Mouse (Mus musculus) naive thymus-derived CD4-positive, alpha-beta T cell, adult 2 months (primary cell): ENCODE results near the gene Commd7.

ENCODE experiments used
- DNase-seq: peaks from one replicate; pipeline ENCODE4 v3.0.0-alpha.2; 2011; ENCODE audit warnings: low read depth

Commd7 gene

DNA sequence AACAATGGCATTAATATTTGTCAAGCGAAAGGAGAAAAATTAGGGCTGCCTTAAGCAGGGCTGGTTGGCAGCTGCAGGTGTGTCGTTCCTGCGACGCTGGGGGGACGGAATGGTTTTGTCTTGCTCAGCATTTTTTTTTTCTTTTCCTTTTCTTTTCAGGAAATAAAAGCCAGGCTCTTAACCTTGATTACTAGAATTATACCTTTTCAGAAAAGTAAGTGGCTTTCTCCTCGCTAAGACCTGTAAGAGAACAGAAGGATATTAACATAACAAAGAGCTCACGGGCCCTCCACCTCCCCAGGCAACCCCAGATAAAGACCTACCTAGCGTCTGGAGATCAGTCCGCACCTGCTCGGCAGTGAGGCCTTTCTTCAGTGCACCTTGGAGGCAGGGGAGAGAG, 10.1 kb downstream of the Commd7 start:
- DNase-seq = no peak

DNA sequence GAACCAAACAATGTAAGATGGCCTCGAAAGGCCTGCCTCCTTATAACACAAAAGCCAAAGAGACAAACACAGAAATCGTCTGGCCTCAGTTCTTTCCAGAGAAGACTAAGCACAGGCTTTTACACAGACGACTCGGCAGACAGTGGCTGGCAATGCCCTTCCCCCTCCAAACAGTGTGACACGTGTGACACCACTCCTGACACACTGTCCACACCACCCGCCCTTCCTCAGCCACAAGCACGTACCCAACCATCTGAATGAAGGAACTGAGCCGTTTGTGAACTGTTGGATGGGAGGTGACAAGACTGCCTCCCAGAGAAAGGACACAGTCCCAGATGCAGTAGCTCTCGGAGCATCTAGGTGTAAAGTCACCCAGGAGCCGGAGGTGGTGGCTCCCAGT, 13.7 kb downstream of the Commd7 start:
- DNase-seq = no peak

DNA sequence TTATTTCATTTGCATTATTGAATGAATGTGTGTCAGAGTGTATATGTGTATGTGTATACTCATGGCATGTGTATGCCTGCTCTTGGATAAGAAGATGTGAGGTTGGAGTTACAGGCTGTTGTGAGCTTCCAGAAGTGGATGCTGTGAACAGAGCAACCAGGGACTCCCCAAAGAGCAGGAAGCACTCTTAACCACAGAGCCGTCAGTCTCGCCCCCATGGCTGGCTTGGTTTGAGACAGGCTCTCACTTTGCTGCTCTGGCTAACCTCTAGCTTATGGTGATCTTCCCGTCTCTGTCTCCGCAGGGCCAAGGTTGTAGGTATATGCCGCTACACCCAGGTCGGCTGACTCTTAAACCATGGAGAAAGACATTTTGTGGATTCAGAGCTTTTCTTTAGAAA, 14.1 kb downstream of the Commd7 start:
- DNase-seq = no peak

DNA sequence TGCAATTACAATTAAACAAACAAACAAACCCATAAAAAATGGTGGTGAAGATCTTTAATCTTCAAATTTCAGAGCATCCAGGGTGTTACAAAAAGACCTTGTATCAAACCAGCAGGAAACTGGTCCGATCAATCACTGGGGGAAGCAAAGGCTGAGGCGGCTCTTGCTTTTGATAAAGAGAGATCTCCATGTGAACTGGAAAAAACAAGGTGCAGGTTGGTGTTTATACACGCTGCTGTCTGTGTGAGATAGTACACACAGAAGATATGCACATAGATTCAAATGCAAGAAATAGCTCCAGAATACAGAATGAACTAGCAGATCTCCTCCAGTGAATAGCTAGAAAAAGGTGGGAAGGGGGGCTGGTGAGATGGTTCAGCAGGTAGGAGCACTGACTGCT, 15.7 kb downstream of the Commd7 start:
- DNase-seq = no peak

DNA sequence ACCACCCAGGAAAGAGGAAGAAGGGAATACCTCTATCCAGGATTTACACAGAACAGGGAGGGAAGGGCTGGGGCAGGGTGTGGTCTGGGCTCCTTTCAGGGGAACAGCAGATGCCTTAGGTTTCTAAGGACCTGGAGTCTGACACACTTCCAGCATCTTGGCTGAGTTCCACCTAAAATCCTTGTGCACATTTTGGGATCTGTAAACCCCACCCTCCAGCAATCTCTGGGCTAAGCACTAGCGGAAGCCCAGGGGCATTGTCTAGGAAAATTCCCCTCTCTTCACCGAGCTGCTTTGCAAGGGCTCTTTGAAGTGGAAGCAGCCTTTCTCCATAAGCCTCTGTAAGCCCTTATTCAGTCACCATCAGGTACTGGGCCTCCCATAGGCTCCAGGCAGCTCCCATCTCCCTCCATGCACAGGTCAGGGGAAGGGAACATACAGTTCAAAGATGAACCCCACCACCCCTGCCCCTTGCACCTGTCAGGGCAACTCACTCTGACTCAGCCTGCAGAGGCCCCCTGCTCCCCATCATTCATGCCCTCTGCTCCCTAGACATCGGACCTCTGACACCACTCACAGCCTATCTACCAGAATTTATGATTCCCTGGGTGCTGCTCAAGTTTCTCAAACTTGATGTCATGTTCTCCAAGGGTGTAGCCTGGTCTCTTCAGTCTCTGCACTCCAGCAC, 19.8 kb downstream of the Commd7 start:
- no peak for DNase-seq

DNA sequence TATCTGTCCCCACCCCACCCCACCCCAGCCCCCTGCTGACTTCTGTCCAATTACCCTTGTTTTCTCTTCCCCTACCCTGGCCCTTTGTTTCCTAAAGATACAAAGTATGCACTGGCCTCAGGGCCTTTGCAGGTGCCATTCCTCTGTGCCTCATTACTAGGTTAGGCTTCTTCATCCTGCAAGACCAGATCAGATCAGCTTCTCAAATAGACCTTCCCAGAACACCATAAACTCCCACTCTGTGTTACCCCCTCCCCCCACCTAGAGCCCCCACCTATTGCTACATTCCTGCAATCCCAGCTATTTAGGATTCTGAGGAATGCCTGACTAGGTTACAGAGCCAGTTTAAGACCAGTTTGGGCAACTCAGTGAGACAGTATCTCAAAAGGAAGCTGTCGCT, 20.8 kb downstream of the Commd7 start:
- no peak for DNase-seq

DNA sequence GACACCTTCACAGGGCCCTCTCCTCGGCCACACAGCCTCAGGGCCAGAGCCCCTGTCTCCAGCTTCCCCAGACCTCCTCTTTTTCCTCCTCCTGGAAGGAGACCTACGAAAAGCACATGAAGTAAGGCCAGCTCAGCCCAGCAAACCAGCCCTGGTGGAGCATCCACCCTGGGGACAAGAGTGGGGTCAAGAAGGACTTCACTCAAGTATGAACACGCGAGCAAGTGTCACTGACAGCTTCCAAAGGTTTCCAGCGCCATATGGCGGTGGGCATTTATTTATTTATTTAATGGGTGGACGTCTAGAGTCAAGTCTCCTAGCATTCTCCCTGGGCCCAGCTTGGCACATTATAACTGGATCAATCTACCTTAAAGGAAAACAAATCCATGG, 21.3 kb downstream of the Commd7 start:
- DNase-seq = no peak

DNA sequence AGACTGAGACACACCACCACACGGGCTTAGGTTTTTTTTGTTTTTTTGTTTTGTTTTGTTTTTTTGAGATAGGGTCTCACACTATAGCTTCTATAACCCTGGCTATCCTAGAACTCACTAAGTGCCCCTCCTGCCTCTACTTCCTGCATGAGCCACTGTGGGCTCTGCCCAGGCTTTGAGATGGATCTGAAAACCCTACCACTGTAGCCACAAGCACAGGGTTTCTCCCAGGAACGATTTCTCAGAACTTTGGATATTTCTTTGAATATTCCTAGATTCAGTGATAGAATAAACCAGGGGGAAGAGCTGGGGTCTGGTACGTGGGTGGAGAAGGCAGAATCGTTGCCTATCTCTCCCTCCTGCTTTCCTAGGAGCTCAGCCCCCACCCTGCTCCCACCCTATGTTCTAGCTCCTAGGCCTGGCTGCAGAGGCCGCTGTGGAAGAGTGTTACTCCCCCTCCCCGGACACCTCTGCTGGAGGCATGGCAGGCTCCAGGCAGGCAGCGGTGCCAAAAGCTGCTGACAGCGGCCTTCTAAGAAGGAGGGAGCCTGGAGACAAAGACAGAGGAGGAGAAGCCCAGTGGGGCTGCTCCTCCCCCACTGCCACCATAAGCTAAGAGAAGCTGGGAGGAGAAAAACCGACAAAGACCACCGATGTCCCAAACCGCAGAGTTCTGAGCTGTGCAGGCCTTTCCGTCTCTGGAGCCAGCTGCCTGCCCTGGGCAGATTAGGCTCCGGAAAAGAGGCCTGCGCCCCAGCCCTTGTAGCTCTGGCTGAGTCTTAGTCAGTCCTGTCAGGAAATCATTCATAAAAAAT, 21.9 kb downstream of the Commd7 start:
- no peak for DNase-seq

DNA sequence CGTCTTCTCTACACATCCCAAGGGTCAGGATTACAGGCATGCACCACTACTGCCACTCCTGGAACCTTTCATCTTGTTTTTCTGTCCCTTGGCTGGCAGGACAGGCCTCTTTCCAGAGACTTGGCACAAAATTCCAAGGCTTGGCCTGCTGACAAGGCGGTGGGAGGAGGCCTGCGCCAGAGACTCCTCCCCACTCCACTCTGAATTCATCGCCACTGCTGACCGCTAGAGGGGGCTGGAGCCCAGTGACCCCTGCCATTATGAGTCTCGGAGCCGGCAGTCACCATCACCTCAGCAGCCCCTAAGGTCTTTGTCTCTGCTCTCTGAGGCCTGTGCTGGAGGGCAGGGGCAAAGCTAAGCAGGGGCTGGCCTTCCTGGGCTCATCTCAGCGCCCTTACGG, 23.0 kb downstream of the Commd7 start:
- peak; percentile 83 for DNase-seq

DNA sequence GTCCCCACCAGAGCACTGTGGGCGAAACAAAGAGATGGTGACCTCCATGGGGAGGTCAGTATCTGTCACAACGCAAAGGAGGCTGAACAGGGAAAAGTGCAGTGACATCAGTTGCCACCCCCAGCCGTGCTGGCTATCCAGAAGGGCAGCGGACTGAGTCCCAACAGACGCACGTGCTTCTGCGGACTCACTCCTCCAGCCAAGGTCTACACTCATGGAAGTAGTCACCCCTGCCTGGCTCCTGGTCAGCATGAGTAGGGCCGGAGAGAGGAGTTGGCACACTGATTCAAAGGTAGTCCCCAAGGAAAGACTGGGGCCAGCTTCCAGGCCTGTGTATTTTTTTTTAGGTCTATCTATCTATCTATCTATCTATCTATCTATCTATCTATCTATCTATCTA, 23.5 kb downstream of the Commd7 start:
- DNase-seq = no peak

DNA sequence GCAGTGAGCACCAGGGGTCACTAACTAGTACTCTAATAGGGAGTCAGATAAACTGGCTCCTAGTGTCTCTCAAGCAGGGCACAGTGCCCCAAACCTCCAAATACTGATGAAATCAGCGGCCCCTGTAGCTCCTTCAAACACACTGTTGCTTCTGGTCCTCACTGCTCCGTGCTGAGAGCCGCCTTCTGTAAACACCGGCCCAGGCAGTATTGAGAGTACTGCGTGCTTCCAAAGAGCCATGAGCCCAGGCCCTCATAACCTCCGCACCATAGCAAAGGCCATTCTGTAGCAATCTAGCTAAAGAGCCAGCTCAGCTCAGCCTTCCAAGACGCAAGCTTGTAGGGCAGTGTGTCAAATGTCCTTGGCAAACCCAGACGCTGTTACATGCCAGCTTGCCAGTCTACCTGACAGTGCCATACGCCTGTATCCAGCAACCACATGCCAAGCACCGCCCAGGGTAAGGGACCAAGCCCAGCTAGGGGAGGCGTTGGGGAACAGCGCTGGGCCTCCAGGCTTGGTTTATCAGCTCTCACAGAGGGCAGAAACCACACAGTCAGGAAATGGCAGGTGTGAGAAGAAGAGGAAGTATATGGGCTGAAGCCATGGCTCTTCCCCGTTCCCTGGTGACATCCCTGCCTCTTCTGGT, 24.6 kb downstream of the Commd7 start:
- DNase-seq = peak; percentile 32

DNA sequence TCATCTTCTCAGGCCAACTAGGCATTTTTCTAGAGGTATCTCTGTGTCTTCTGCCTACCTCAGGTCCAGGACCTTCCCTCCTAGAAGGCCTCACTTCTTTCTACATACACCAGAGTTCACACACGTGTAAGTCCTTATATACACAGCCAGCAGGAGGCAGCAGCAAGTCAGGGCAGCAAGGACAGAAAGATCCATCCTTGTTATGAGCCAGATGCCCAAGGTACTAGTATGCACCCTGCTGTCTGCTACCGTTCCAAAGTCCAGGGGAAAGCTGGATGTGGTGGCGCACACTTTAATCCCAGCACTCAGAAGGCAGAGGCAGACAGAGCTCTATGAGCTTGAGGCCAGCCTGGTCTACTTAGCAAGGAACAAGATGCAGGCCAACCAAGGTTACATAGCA, 26.2 kb downstream of the Commd7 start:
- peak; percentile 31 for DNase-seq

DNA sequence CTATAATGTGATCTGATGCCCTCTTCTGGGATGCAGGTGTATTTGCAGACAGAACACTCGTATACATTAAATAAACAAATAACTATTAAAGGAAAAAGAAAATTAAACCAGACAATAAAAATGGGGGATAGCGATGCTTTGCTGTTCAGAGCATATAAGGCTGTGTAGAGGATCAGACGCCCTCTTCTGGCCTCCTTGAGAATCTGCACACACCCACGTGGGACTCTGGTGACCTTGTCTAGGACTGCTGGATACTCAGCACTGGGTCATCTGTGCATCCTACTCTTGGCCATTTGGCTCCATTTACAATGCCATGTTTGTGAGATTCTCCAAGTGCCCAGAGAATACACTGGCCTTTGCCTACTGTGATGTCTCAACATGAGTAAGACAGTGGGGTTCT, 28.9 kb downstream of the Commd7 start:
- DNase-seq = no peak

DNA sequence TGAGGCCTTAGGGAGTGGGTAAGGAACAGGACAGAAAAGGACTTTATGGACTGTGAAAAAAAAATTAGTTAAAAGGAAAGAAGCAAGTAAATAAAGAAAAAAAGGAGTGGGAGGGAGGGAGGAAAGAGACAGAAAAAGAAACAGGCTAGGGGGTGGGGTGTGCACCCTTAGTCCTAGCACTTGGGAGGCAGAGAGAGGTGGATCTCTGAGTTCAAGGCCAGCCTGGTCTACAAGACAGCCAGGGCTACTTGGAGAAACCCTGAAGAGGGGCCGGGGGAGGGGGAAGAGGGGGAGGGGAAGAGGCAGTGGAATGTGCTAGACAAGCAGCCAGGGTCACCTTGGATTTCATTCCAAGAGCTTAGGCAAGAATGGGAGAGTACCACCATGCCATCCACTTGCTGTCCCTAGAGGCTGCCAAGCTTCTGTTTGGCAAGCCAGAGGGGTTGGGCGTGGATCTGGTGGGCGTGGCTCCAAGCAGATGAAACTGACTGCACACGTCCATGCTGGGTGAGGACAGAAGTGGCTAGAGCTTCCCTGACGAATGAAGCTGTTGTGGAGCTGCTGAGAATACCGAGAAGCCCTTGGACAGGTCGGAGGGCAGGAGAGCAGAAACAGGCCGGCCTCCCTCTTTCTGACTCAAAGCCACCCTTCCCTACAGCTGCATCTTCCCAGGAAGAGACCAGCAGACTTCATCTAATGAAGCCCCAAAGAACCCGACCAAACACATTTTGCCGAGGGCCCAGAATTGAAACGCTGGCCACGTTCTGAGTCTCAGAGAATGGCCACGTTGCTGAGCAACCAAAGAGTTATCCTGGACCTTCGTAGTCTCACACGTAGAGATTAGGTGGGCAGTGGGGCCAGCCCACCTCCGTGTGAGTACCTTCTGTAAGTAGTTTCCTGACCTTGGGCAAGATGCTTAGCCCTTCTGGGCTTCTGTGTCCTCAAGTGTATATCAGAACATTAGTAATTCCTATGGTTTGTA, 31.6 kb downstream of the Commd7 start:
- DNase-seq = no peak

DNA sequence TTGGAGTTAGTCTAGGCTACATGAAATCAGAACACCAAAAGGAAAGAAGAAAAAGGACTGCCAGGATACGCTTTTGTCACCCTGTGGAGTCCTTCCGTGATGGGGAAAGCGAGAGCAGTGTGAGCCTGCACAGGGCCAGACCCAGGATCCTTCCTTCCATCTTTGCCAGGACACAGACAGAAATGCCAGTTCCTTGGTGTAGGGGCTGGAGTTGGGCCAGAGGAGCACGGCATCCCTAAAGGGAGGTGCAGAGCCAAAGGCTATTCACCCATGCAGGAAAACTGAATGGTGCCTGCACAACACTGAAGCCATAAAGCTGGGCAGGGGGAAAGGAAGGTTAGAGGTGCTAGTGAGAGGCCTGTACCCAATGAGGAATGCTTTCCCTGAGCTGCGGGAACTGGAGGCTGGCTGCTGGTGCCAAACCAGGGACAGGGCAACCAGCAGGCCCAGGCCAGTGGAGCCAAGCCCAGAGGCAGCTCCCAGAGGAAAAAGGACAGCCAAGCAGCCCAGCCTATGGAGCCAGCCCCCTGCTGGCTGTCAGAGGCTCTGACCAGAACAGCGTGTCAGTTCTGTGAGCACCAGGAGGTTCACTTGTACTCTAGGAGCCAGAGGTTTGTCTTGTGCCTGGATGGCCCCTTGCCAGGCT, 32.4 kb downstream of the Commd7 start:
- DNase-seq = no peak

DNA sequence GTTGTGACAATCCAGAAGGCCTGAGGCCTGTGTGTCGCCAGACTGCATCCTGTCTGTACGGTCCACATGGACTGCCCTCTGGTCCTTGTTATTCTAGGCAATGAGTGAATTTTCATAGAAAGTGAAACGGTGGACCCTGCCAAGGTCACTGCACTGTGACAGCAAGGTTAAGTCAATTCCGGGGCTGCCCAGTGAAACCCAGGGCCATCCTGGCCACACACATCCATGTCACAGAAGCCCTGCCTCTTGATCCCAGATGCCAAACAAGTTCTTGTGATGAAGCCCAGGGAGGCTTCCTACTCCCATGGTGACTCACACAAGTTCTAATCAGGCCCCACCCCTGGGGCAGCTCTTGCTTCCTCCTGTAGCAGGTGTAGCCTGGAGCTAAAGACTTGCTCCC, 35.0 kb downstream of the Commd7 start:
- DNase-seq = no peak

DNA sequence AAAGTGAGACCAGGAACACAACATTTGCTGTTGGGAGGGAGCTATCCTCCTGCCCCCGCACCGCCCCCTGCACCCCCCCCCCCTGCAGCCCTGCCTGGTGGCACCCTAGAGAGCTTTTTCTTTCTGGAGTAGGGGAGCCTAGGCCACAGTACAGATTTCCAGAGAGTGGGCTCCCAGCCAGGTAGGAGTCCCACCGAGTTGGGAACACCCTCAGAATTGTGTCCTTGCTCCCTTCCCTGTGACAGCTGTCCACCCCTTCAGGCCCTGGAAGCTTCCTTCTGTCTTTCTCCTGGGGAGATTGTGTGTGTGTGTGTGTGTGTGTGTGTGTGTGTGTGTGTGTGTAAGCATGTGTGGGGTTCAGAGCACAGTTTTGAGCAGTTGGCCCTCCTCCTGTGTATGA, 35.6 kb downstream of the Commd7 start:
- DNase-seq = no peak

DNA sequence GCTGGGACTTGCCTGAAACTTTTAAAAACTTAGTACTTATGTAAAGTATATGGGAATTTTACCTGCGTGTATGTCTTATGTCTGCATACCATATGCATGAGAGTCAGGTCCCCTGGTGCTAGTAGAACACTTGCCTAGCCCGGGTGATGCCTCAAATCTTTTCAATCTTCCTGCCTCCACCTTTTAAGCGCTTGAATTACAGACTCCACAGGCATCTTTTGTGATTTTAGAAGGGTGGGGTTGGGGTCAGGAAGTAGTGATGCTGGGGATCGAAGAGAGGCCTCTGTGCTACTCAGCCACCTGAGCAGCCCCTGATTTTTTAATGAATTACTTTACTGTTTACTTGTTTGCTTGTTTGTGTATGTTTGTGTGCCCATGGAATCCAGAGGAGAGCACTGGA, 37.6 kb downstream of the Commd7 start:
- DNase-seq = no peak

DNA sequence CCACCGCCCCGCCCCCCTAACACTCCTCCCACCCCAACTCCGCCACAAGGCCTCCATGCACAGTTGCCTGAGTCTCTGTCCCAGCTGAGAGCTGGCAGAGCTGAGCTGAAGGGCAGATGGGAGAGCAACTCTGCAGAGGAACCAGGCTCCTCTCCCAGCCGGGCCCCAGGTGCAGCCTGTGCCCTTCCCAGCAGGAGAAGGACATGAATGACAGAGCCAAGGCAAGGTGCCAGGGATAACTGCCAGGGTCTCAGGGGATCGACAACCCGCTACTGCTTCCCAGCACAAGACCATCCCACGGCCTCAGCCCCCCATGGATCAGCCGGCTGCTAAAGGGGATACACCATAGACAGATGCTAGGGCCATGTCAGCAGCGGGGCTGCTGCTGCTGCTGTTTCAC, 39.4 kb downstream of the Commd7 start:
- DNase-seq = no peak

DNA sequence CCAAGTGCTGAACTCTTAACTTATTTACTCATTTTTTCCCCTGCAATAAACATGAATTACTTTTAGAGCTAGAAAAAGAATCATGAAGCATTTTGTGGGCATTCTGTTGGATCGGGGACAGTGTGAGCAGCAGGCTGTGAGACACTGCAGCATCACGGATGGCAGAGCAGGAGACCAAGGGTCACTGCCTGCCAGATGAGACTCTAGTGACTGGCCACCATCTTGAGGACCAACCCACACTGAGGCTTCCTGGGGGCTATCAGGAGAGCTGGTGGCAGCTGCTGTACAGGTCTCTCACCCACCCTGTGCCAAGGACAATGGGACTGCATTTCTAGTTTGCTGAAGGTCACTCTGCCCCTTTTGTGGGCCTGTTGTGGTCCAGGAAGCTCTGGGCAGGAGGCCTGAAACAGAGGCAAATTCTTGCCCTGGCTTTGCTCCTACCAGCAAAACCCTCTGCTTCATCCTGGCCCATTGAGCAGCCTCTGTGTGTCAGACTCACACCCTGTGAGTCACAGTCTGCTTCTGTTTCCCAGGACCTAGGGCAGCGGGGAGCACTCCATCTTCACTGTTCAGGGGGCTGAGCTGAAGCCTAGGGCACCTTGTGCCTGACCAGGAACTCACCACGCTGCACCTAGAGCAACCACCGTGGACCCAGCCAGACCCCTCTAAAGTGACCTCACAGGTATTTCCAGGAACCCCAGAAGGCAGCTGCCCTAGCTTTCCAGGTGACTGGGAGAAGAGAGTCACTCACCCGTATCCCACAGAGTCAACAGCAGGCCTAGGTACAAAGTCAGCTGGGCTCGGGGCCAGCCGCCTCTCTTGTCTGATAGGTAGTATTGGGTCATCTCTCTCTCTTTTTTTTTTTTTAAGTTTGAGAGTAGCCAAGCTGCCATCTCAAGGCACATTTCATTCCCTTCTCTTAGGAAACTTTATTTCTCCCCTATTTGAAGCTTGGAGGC, 40.2 kb downstream of the Commd7 start:
- no peak for DNase-seq
